Mouse (Mus musculus): ENCODE data around the gene Psme4. TPM values are rescaled to one million over a fixed set of nuclear protein-coding genes. Genes with fewer than 3 reads are reported as not detected.
A peak's percentile ranks its signal among the peaks of the same experiment; 100 is the strongest.

Gene Psme4
- polyA plus RNA-seq, 1 experiment from 2014 or later = 17.2 TPM

- H3K9ac ChIP-seq = no peak overlapping the region
- H3K4me2 ChIP-seq = no peak overlapping the region
- no peak overlapping the region for H3K4me3 ChIP-seq
- H3K9me3 ChIP-seq = no peaks in the 10 kb centered on the region
- ATAC-seq (replicated peaks) = no peak
- WGBS = 84% methylated on average over 1 of the region's 1 CpGs
- no peaks in the 10 kb centered on the region; the same call in 1 of the 2 replicates for H3K27me3 ChIP-seq (replicated peaks)
- no peak overlapping the region for H3K27ac ChIP-seq
- H3K4me1 ChIP-seq = no peaks in the 10 kb centered on the region
- no peaks in the 10 kb centered on the region for H3K36me3 ChIP-seq (replicated peaks)
These were observed 9.6 kb upstream of the Psme4 start for GRCm38 (mm10) chr11:30761891-30762290.

GRCm38 (mm10) chr11:30765076-30765475 is 6.5 kb upstream of the Psme4 start:
- Histone ChIP-seq H3K27me3 (replicated peaks) (no peaks in the 10 kb centered on the region), H3K4me1 (no peaks in the 10 kb centered on the region), H3K27ac (no peak overlapping the region), H3K4me3 (no peak overlapping the region), H3K36me3 (replicated peaks) (no peaks in the 10 kb centered on the region), H3K9me3 (no peaks in the 10 kb centered on the region), H3K4me2 (no peak overlapping the region), H3K9ac (no peak overlapping the region)
- 73% methylated on average over 1 of the region's 1 CpGs for WGBS
- ATAC-seq (replicated peaks) = no peak

- peak overlapping the region; percentile 95; the same call in 1 of the 2 replicates for H3K27ac ChIP-seq
- H3K27me3 ChIP-seq (replicated peaks) = no peaks in the 10 kb centered on the region
- peaks cover 29% of the 10 kb centered on the region for H3K4me1 ChIP-seq
- ATAC-seq (replicated peaks) = no peak
- 85% methylated on average over 3 of the region's 3 CpGs for WGBS
- H3K4me2 ChIP-seq = peak overlapping the region; percentile 77
- H3K9me3 ChIP-seq = no peaks in the 10 kb centered on the region
- peak overlapping the region; percentile 98 for H3K4me3 ChIP-seq
- H3K36me3 ChIP-seq (replicated peaks) = no peaks in the 10 kb centered on the region
- peak overlapping the region; percentile 97; the same call in 1 of the 2 replicates for H3K9ac ChIP-seq
These were observed 709 bp upstream of the Psme4 start for GRCm38 (mm10) chr11:30770817-30771216.

- peaks cover 29% of the 10 kb centered on the region for H3K4me1 ChIP-seq
- peak; percentile 88 for ATAC-seq (replicated peaks)
- WGBS = under 1% methylated on average over 56 of the region's 64 CpGs
- peak overlapping the region; percentile 95 for H3K27ac ChIP-seq
- peak overlapping the region; percentile 77 for H3K4me2 ChIP-seq
- H3K9me3 ChIP-seq = no peaks in the 10 kb centered on the region
- H3K27me3 ChIP-seq (replicated peaks) = no peaks in the 10 kb centered on the region
- peak overlapping the region; percentile 98 for H3K4me3 ChIP-seq
- H3K36me3 ChIP-seq (replicated peaks) = no peaks in the 10 kb centered on the region
- H3K9ac ChIP-seq = peak overlapping the region; percentile 97
These were observed 517 bp downstream of the Psme4 start for GRCm38 (mm10) chr11:30771904-30772581.

GRCm38 (mm10) chr11:30772777-30773417 is 1.4 kb downstream of the Psme4 start:
- WGBS = 3% methylated on average over 21 of the region's 21 CpGs

GRCm38 (mm10) chr11:30774638-30775037 is 3.1 kb downstream of the Psme4 start:
- no peak for ATAC-seq (replicated peaks)
- H3K9ac ChIP-seq = no peak overlapping the region
- H3K27ac ChIP-seq = no peak overlapping the region
- H3K36me3 ChIP-seq (replicated peaks) = no peaks in the 10 kb centered on the region
- H3K9me3 ChIP-seq = no peaks in the 10 kb centered on the region
- no peaks in the 10 kb centered on the region for H3K27me3 ChIP-seq (replicated peaks)
- H3K4me2 ChIP-seq = no peak overlapping the region
- WGBS = 87% methylated on average over 1 of the region's 1 CpGs
- H3K4me3 ChIP-seq = no peak overlapping the region
- peaks cover 35% of the 10 kb centered on the region for H3K4me1 ChIP-seq

More at GRCm38 (mm10) chr11:30772777-30773417, 1.4 kb downstream of the Psme4 start:
- ATAC-seq (replicated peaks) = no peak
- H3K27me3 ChIP-seq (replicated peaks) = no peaks in the 10 kb centered on the region
- no peaks in the 10 kb centered on the region for H3K36me3 ChIP-seq (replicated peaks)
- no peaks in the 10 kb centered on the region for H3K9me3 ChIP-seq
- H3K9ac ChIP-seq = peak overlapping the region; percentile 97
- H3K27ac ChIP-seq = peak overlapping the region; percentile 95; the same call in 1 of the 2 replicates
- peak overlapping the region; percentile 98 for H3K4me3 ChIP-seq
- peaks cover 29% of the 10 kb centered on the region for H3K4me1 ChIP-seq
- peak overlapping the region; percentile 77 for H3K4me2 ChIP-seq

- H3K9ac ChIP-seq = no peak overlapping the region
- no peaks in the 10 kb centered on the region for H3K9me3 ChIP-seq
- ATAC-seq (replicated peaks) = no peak
- no peaks in the 10 kb centered on the region for H3K36me3 ChIP-seq (replicated peaks)
- no peak overlapping the region for H3K27ac ChIP-seq
- no peaks in the 10 kb centered on the region for H3K27me3 ChIP-seq (replicated peaks)
- H3K4me1 ChIP-seq = peaks cover 32% of the 10 kb centered on the region
- H3K4me3 ChIP-seq = no peak overlapping the region
- H3K4me2 ChIP-seq = no peak overlapping the region
- 87% methylated on average over 4 of the region's 4 CpGs for WGBS
These were observed 6.0 kb downstream of the Psme4 start for GRCm38 (mm10) chr11:30777498-30777897.

- no peak overlapping the region for H3K4me3 ChIP-seq
- H3K4me1 ChIP-seq = peaks cover 6% of the 10 kb centered on the region; the same call in 1 of the 2 replicates
- 94% methylated on average over 2 of the region's 2 CpGs for WGBS
- H3K4me2 ChIP-seq = no peak overlapping the region
- no peak overlapping the region for H3K27ac ChIP-seq
- no peak overlapping the region for H3K9ac ChIP-seq
- H3K36me3 ChIP-seq (replicated peaks) = no peaks in the 10 kb centered on the region
- ATAC-seq (replicated peaks) = no peak
- no peaks in the 10 kb centered on the region for H3K27me3 ChIP-seq (replicated peaks)
- H3K9me3 ChIP-seq = no peaks in the 10 kb centered on the region
These were observed 9.4 kb downstream of the Psme4 start for GRCm38 (mm10) chr11:30780893-30781292.

GRCm38 (mm10) chr11:30781612-30782011 is 10.1 kb downstream of the Psme4 start:
- Histone ChIP-seq H3K4me3 (no peak overlapping the region), H3K27me3 (replicated peaks) (no peaks in the 10 kb centered on the region), H3K9me3 (no peaks in the 10 kb centered on the region), H3K4me2 (no peak overlapping the region), H3K4me1 (peaks cover 6% of the 10 kb centered on the region; the same call in 1 of the 2 replicates), H3K36me3 (replicated peaks) (no peaks in the 10 kb centered on the region), H3K27ac (no peak overlapping the region), H3K9ac (no peak overlapping the region)
- WGBS = 68% methylated on average over 1 of the region's 1 CpGs
- ATAC-seq (replicated peaks) = no peak

- ATAC-seq (replicated peaks) = no peak
- Histone ChIP-seq H3K4me2 (no peak overlapping the region), H3K36me3 (replicated peaks) (no peaks in the 10 kb centered on the region), H3K4me1 (no peaks in the 10 kb centered on the region), H3K9me3 (no peaks in the 10 kb centered on the region), H3K4me3 (no peak overlapping the region), H3K9ac (no peak overlapping the region), H3K27ac (no peak overlapping the region), H3K27me3 (replicated peaks) (no peaks in the 10 kb centered on the region)
- 71% methylated on average over 3 of the region's 3 CpGs for WGBS
These were observed 14.0 kb downstream of the Psme4 start for GRCm38 (mm10) chr11:30785497-30785896.

- Histone ChIP-seq H3K27me3 (replicated peaks) (no peaks in the 10 kb centered on the region), H3K36me3 (replicated peaks) (no peaks in the 10 kb centered on the region), H3K4me3 (no peak overlapping the region), H3K9me3 (no peaks in the 10 kb centered on the region), H3K27ac (no peak overlapping the region), H3K4me1 (no peaks in the 10 kb centered on the region), H3K9ac (no peak overlapping the region), H3K4me2 (no peak overlapping the region)
- 96% methylated on average over 7 of the region's 7 CpGs for WGBS
- ATAC-seq (replicated peaks) = no peak
These were observed 14.9 kb downstream of the Psme4 start for GRCm38 (mm10) chr11:30786230-30786983.

GRCm38 (mm10) chr11:30792680-30793079 is 21.2 kb downstream of the Psme4 start:
- H3K4me1 ChIP-seq = no peaks in the 10 kb centered on the region
- no peak overlapping the region for H3K27ac ChIP-seq
- no peaks in the 10 kb centered on the region for H3K27me3 ChIP-seq (replicated peaks)
- no peaks in the 10 kb centered on the region for H3K9me3 ChIP-seq
- peaks cover 6% of the 10 kb centered on the region; the same call in 1 of the 2 replicates for H3K36me3 ChIP-seq (replicated peaks)
- ATAC-seq (replicated peaks) = no peak
- H3K4me3 ChIP-seq = no peak overlapping the region
- WGBS = 94% methylated on average over 7 of the region's 7 CpGs
- no peak overlapping the region for H3K9ac ChIP-seq
- no peak overlapping the region for H3K4me2 ChIP-seq
